Mouse (Mus musculus): ENCODE data around the gene Olfr1459. TPM values are rescaled to one million over a fixed set of nuclear protein-coding genes. Genes with fewer than 3 reads are reported as not detected.

Olfr1459 gene
- polyA plus RNA-seq (2014; fragmentation: Nextera tagmentation; extraction: Ambion mirVana): not detected in 2 replicates

DNA sequence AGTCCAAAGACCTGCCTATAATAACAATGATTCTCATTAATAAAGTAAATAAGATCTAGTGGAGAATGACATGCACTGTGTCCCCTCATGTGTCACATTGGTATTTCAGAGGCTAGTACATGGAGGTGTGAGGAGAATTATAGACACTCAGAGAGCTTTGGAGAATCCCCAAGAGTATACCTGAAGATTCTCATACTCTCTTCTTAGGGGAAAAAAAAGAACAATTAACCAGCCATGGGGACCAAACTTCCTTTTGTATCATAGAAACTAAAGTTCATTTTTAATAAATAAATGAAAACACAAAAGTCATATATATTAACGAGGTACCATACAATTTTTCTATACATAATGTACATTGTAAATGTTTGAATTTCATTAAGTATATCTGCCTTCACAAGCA lies at the start of gene Olfr1459:
TSS of gene Olfr1459 (minus strand) at position 101 of the 400 bp plus-strand sequence.
- H3K9me3 ChIP-seq (ENCODE audit: control insufficient read depth, low read length): peaks cover 3% of the 10 kb centered on the region; the same call in 1 of the 2 replicates
- H3K4me3 ChIP-seq (ENCODE audit: low read depth, low read length): no peak within 1 kb of the TSS
- H3K4me2 ChIP-seq: no peak within 1 kb of the TSS
- no peak within 1 kb of the TSS for H3K9ac ChIP-seq (ENCODE audit: low read length)
- ATAC-seq (ENCODE audit: low FRiP score) (no peak), DNase-seq (ENCODE audit: low spot score, missing footprints) (no peak)
- no peak within 1 kb of the TSS for H3K27ac ChIP-seq (ENCODE audit: low read depth, low read length)
- H3K4me1 ChIP-seq (ENCODE audit: control insufficient read depth, insufficient read depth, low read length): no peaks in the 10 kb centered on the region
- no peaks in the 10 kb centered on the region for H3K36me3 ChIP-seq (ENCODE audit: control insufficient read depth, insufficient read depth, low read length)
- no peaks in the 10 kb centered on the region for H3K27me3 ChIP-seq (ENCODE audit: control insufficient read depth, insufficient read depth, low read length)
- 71% methylated on average over 1 of the region's 1 CpGs for whole genome bisulfite sequencing

DNA sequence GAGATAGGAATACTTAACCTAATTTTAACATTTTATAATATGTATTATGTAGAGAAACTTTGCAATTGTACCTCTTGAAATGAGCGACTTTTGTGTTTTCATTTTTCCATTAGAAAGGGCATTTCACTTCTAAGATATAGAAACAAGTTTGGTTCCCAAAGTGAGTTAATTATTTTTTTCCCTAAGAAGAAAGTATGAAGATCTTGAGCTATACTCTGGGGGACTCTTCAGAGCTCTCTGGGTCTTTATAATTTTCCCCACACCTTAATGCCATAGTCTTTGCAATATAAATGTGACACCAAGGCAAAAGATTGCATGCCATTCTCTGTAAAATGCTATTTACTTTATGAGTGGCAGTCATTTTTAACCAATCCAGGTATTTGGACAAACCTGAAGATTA lies 36.1 kb upstream of the Olfr1459 start, which contains the start of gene Olfr1462:
TSS of gene Olfr1462 (plus strand) at position 301 of the 400 bp plus-strand sequence.
- no peak for ATAC-seq (ENCODE audit: low FRiP score)
- H3K36me3 ChIP-seq (ENCODE audit: control insufficient read depth, insufficient read depth, low read length): no peaks in the 10 kb centered on the region
- H3K9ac ChIP-seq (ENCODE audit: low read length): no peak within 1 kb of the TSS
- H3K4me1 ChIP-seq (ENCODE audit: control insufficient read depth, insufficient read depth, low read length): no peaks in the 10 kb centered on the region
- DNase-seq (ENCODE audit: low spot score, missing footprints): no peak
- no peak within 1 kb of the TSS for H3K4me2 ChIP-seq
- H3K9me3 ChIP-seq (ENCODE audit: control insufficient read depth, low read length): peaks cover 6% of the 10 kb centered on the region; the same call in 1 of the 2 replicates
- no peak within 1 kb of the TSS for H3K27ac ChIP-seq (ENCODE audit: low read depth, low read length)
- H3K4me3 ChIP-seq (ENCODE audit: low read depth, low read length): no peak within 1 kb of the TSS
- 89% methylated on average over 1 of the region's 1 CpGs for WGBS
- H3K27me3 ChIP-seq (ENCODE audit: control insufficient read depth, insufficient read depth, low read length): no peaks in the 10 kb centered on the region

DNA sequence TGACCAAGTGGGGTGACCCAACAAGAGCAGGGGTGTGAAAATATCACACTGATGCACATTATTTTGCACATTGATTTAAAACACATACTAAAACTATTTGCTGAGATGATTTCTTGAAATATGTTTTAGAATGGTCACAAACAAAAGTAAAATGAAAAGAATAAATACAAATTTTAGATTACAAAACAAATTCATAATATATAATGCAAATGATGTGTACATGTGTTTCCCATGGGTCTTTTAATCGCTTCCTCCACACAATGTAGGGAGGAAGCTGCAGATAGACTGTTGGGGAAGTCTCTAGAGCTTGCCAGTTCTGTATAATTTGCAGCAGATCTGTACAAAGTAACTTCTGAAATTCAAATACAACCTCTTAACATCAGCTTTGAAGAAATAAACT lies 13.4 kb upstream of the Olfr1459 start, which contains the start of gene Olfr1461:
TSS of gene Olfr1461 (plus strand) at position 301 of the 400 bp plus-strand sequence.
- WGBS: 63% methylated on average over 1 of the region's 1 CpGs
- Histone ChIP-seq H3K4me3 (ENCODE audit: low read depth, low read length) (no peak within 1 kb of the TSS), H3K27me3 (ENCODE audit: control insufficient read depth, insufficient read depth, low read length) (no peaks in the 10 kb centered on the region), H3K27ac (ENCODE audit: low read depth, low read length) (no peak within 1 kb of the TSS), H3K4me1 (ENCODE audit: control insufficient read depth, insufficient read depth, low read length) (no peaks in the 10 kb centered on the region), H3K4me2 (no peak within 1 kb of the TSS), H3K36me3 (ENCODE audit: control insufficient read depth, insufficient read depth, low read length) (no peaks in the 10 kb centered on the region), H3K9me3 (ENCODE audit: control insufficient read depth, low read length) (no peaks in the 10 kb centered on the region; the same call in 1 of the 2 replicates), H3K9ac (ENCODE audit: low read length) (no peak within 1 kb of the TSS)
- ATAC-seq (ENCODE audit: low FRiP score): no peak
- no peak for DNase-seq (ENCODE audit: low spot score, missing footprints)

DNA sequence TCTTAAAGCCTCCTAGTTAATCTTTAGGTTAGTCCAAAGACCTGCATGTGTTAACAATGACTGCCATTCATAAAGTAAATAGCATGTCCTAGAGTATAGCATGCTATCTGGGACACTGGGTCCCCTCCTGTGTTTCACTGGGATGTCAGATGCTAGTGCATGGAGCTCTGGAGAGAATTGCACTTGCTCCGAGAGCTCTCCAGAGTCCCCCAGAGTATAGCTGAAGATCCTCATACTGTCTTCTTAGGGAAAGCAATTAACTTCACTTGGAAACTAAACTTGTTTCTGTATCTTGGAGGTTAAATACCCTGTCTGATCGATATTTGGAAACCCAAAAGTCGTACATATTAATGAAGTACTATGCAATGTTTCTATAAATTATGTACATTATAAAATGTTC lies 42.7 kb downstream of the Olfr1459 start, which contains the start of gene Olfr1458:
TSS of gene Olfr1458 (minus strand) at position 101 of the 400 bp plus-strand sequence.
- Histone ChIP-seq H3K4me1 (ENCODE audit: control insufficient read depth, insufficient read depth, low read length) (no peaks in the 10 kb centered on the region), H3K4me2 (no peak within 1 kb of the TSS), H3K9me3 (ENCODE audit: control insufficient read depth, low read length) (no peaks in the 10 kb centered on the region; the same call in 1 of the 2 replicates), H3K36me3 (ENCODE audit: control insufficient read depth, insufficient read depth, low read length) (no peaks in the 10 kb centered on the region), H3K27me3 (ENCODE audit: control insufficient read depth, insufficient read depth, low read length) (no peaks in the 10 kb centered on the region), H3K27ac (ENCODE audit: low read depth, low read length) (no peak within 1 kb of the TSS), H3K9ac (ENCODE audit: low read length) (no peak within 1 kb of the TSS), H3K4me3 (ENCODE audit: low read depth, low read length) (no peak within 1 kb of the TSS)
- ATAC-seq (ENCODE audit: low FRiP score): no peak
- WGBS: 76% methylated on average over 3 of the region's 3 CpGs
- no peak for DNase-seq (ENCODE audit: low spot score, missing footprints)

DNA sequence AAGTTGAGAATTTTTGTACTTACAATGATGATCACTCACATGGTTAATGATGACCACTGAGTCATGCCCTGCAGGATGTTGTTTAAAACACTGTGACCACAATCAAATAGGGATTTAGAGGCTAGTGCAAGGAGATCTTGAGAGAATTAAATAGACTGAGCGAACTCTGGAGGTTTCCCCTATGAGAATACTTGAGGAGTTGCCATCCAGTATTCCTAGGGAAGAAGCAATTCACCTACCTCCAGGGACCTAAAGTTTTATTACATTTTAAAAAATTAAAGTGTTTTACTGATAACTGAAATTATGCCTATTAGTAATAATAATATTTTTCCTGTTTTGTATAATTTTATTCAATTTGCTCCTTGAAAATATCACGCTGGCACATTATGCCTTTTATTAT lies 51.6 kb downstream of the Olfr1459 start, which contains the start of gene Olfr1457:
TSS of gene Olfr1457 (minus strand) at position 101 of the 400 bp plus-strand sequence.
- 81% methylated on average over 2 of the region's 2 CpGs for WGBS
- Histone ChIP-seq H3K27me3 (ENCODE audit: control insufficient read depth, insufficient read depth, low read length) (no peaks in the 10 kb centered on the region), H3K9me3 (ENCODE audit: control insufficient read depth, low read length) (peaks cover 4% of the 10 kb centered on the region; the same call in 1 of the 2 replicates), H3K4me2 (no peak within 1 kb of the TSS), H3K4me3 (ENCODE audit: low read depth, low read length) (no peak within 1 kb of the TSS), H3K36me3 (ENCODE audit: control insufficient read depth, insufficient read depth, low read length) (no peaks in the 10 kb centered on the region), H3K27ac (ENCODE audit: low read depth, low read length) (no peak within 1 kb of the TSS), H3K9ac (ENCODE audit: low read length) (no peak within 1 kb of the TSS), H3K4me1 (ENCODE audit: control insufficient read depth, insufficient read depth, low read length) (no peaks in the 10 kb centered on the region)
- ATAC-seq (ENCODE audit: low FRiP score) (no peak), DNase-seq (ENCODE audit: low spot score, missing footprints) (no peak)

DNA sequence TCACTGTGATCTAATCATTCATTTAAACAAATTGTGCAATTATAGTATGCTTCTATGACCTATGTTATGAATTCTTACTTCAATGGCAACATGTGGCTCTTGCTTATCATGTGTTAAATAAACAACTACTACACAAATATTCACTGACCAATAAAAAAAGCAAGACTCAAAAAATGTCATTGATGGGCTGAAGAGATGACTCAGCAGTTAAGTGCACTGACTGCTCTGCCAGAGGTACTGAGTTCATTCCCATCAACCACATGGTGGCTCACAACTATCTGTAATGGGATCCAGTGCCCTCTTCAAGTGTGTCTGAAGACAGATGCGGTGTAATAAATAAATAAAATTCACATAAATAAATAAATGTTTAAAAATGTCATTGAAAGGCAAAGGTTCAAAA lies 55.4 kb downstream of the Olfr1459 start:
- WGBS: 93% methylated on average over 1 of the region's 1 CpGs
- Histone ChIP-seq H3K36me3 (ENCODE audit: control insufficient read depth, insufficient read depth, low read length) (no peaks in the 10 kb centered on the region), H3K4me1 (ENCODE audit: control insufficient read depth, insufficient read depth, low read length) (no peaks in the 10 kb centered on the region)

More for the DNA sequence above, 55.4 kb downstream of the Olfr1459 start:
- Histone ChIP-seq H3K4me3 (ENCODE audit: low read depth, low read length) (no peak overlapping the region), H3K27me3 (ENCODE audit: control insufficient read depth, insufficient read depth, low read length) (no peaks in the 10 kb centered on the region), H3K9me3 (ENCODE audit: control insufficient read depth, low read length) (peaks cover 4% of the 10 kb centered on the region; the same call in 1 of the 2 replicates), H3K4me2 (no peak overlapping the region), H3K9ac (ENCODE audit: low read length) (no peak overlapping the region), H3K27ac (ENCODE audit: low read depth, low read length) (no peak overlapping the region)
- ATAC-seq (ENCODE audit: low FRiP score): no peak
- DNase-seq (ENCODE audit: low spot score, missing footprints): no peak

Other genes starting within 250 kb of the Olfr1459 start
- gene Olfr1447, start 245.8 kb downstream of the Olfr1459 start, polyA plus RNA-seq (2014; fragmentation: Nextera tagmentation; extraction: Ambion mirVana): not detected in 2 replicates
- gene Olfr1448, start 225.1 kb downstream of the Olfr1459 start, polyA plus RNA-seq (2014; fragmentation: Nextera tagmentation; extraction: Ambion mirVana): not detected in 2 replicates
- not detected in 2 replicates for gene Olfr1449, start 218.7 kb downstream of the Olfr1459 start, polyA plus RNA-seq (2014; fragmentation: Nextera tagmentation; extraction: Ambion mirVana)
- gene Olfr1450, start 199.3 kb downstream of the Olfr1459 start, polyA plus RNA-seq (2014; fragmentation: Nextera tagmentation; extraction: Ambion mirVana): not detected in 2 replicates
- gene Olfr1451, start 154.5 kb downstream of the Olfr1459 start, polyA plus RNA-seq (2014; fragmentation: Nextera tagmentation; extraction: Ambion mirVana): not detected in 2 replicates
- gene Olfr1453, start 121.2 kb downstream of the Olfr1459 start, polyA plus RNA-seq (2014; fragmentation: Nextera tagmentation; extraction: Ambion mirVana): not detected in 2 replicates
- gene Olfr1454, start 88.9 kb downstream of the Olfr1459 start, polyA plus RNA-seq (2014; fragmentation: Nextera tagmentation; extraction: Ambion mirVana): not detected in 2 replicates
- not detected in 2 replicates for gene Olfr1457, start 51.7 kb downstream of the Olfr1459 start, polyA plus RNA-seq (2014; fragmentation: Nextera tagmentation; extraction: Ambion mirVana)
- not detected in 2 replicates for gene Olfr1458, start 42.8 kb downstream of the Olfr1459 start, polyA plus RNA-seq (2014; fragmentation: Nextera tagmentation; extraction: Ambion mirVana)
- not detected in 2 replicates for gene Olfr1461, start 13.5 kb upstream of the Olfr1459 start, polyA plus RNA-seq (2014; fragmentation: Nextera tagmentation; extraction: Ambion mirVana)
- gene Olfr1462, start 36.2 kb upstream of the Olfr1459 start, polyA plus RNA-seq (2014; fragmentation: Nextera tagmentation; extraction: Ambion mirVana): not detected in 2 replicates
- gene Olfr1463, start 81.8 kb upstream of the Olfr1459 start, polyA plus RNA-seq (2014; fragmentation: Nextera tagmentation; extraction: Ambion mirVana): not detected in 2 replicates
- not detected in 2 replicates for gene Olfr1465, start 166.0 kb upstream of the Olfr1459 start, polyA plus RNA-seq (2014; fragmentation: Nextera tagmentation; extraction: Ambion mirVana)
- not detected in 2 replicates for gene Olfr1466, start 189.3 kb upstream of the Olfr1459 start, polyA plus RNA-seq (2014; fragmentation: Nextera tagmentation; extraction: Ambion mirVana)
- gene Olfr1467, start 212.7 kb upstream of the Olfr1459 start, polyA plus RNA-seq (2014; fragmentation: Nextera tagmentation; extraction: Ambion mirVana): not detected in 2 replicates

Measured in midbrain, embryonic 11.5 days (tissue).